Mouse (Mus musculus) A20 (cell line): ENCODE measurements around the gene Kpnb1.

ENCODE experiments used
- DNase-seq: peaks from one replicate; pipeline ENCODE4 v3.0.0-alpha.2; 2011; ENCODE audit warnings: low read depth, low spot score

Kpnb1 gene

DNA sequence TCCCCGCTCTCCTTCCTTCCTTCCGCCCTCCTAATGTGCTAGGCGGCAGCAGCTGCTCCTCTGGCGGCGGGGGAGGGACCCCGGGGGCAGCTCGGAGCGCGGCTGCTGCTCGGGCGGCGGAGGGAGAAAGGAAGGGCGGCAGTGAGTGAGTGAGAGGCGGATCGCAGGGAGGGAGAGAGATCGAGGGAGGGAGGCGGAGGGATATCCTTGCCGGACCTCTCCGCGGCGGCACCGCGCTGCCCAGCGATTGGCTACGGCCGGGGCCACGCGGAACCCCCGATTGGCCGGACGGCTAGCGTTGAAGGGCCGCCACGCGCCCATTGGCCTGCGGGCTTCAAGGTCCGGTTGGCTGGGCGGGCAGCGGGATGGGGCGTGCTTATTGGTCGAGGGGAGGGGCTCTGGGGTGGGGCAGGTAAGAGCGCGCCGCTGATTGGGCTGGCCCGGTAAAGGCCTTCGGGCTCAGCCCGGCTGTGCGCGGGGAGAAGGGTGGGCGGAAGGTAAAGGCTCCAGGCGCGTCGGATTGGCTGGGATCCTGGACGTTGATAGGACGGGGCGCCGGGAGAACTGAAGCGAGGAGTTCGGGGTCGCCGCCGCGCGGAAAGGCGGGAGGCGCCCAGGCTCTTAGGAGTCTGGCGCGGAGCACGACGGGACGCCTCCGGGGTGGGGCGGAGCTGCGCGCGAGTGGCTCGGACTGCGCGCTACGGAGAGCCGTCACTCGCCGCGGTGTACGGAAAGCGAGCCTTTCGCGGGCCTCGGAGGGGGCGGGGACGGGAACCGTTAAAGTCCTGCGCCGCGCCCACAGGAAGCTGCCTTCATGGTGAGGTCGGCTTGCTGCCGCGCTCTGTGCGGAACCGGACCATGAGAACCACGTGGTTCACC, at the start of gene Kpnb1:
TSS of gene Kpnb1 (minus strand) at position 118 of the 879 bp plus-strand sequence.
- DNase-seq: peak; percentile 100

DNA sequence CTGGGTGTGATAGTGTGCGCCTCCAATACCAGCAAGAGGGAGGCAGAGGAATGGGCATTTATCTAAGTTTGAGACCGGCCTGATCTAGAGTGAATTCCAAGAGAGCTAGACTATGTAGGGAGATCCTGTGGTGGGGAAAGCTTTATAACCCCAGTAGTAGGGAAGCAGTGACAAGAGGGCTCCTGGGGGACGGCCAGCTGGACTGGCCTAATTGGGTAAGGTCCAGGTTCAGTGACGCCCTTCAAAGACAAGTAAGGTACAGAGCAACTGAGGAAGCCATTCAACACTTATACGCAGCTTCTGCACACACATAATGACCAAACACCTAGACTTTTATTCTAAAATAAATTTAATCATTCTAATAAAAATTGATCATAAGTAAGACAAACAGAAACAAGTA, 44.8 kb upstream of the Kpnb1 start:
- DNase-seq: no peak

DNA sequence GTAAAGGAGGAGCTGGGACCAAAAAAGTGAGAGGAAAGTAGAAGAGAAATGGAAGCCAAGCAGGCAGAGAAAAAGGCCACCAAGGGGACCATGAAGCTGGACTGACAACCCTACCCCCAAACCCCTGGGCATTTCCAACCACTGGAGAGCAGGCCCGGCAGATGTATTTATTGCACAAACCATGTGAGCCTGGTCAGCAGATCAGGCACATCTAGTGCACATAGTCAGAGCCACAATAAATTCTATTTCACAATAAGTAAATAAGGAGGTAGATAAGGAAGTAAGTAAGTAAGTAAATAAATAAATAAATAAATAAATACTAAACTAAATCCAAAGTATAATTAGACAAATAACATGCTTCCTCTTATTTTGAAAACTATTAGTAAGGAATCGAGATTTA, 41.7 kb upstream of the Kpnb1 start:
- DNase-seq: no peak

DNA sequence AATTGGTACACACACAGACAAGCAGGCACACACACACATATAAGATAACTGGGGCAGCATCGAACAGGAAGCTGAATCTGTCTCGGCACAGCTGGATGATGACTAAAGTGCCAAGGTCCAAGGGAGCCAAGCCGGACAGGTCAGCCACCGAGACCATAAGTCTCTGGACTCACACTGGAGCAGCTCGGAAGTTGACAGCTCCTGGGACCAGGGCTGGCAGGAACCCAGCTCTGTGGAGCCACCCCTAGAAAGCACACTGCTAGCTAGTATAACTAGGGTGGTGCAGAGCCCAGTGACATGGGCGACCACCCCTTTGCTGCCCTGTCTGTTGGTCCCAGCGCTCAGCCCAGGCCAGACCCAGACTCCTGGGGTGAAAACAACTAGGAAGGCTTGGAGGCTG, 41.3 kb upstream of the Kpnb1 start:
- DNase-seq: no peak

DNA sequence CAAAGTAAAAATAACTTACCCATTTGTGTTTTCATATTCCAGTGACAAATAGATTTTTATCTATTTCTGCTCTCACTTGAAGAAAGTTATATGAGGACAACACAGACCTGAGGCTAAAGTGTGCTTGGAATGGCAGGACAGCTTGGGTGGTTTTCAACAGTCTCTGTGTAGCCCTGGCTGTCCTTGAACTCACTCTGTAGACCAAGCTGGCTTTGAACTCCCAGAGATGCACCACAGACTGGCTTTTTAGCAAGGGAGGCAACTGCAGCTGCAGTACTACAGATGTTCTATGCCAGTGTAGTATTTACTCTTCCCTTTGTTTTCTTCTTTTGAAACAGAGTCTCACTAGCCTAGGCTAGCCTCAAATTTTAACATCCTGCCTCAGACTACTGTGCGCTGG, 38.5 kb upstream of the Kpnb1 start:
- no peak for DNase-seq

DNA sequence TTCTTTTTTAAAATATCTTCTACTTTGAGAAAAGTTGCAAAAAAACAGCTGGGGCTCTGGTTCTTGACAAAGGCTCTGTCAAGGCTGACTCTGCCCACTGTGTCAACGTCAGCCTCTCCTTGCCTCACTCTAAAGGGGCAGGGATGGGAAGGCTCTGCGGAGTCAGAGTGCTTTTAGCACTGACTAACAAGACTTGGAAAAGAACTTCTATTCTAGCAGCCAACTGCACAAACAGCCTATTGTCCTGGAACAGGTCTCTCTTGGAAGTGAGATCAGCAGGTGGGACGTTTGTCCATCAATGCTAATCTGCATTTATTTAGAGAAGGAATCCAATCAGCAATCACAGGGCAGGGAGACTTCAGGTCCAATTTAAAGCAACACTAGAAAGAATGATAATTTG, 35.8 kb upstream of the Kpnb1 start:
- no peak for DNase-seq

DNA sequence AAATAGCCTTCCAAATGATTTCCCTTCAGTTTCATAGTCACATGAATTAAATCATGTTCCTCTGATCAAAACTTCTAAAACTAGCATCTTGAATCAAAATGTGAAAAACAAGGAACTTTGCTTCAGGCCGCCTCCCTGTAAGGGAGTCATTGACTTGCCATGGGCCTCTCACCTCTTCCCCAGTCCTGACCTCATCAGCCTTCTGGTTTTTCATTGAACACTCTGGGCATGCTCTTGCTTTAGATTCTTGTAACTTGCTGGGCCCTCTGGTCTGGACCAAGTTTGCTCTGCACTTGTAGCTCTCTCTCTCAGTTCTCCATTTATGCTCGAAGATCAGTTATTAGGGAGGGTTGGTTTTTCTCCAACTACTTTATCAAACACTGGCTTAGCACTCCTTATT, 33.9 kb upstream of the Kpnb1 start:
- DNase-seq: no peak

DNA sequence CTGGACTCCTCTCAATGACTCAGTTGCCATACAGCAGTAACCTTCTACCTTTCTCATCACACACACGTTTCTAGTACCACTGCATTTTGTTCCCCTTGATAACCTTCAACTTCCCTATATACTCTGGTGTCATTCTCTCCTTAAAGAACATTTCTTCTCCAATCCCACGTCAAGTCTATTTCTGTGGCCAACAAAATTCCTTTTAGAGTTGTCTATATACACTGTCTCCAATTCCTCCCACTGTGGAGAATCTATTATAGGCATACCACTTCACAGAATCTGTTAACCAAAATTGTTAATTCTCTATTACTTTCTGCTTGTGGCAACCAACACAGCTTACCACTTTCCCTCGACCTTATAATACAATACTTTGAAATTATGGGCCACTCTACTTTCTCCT, 32.5 kb upstream of the Kpnb1 start:
- DNase-seq: no peak

DNA sequence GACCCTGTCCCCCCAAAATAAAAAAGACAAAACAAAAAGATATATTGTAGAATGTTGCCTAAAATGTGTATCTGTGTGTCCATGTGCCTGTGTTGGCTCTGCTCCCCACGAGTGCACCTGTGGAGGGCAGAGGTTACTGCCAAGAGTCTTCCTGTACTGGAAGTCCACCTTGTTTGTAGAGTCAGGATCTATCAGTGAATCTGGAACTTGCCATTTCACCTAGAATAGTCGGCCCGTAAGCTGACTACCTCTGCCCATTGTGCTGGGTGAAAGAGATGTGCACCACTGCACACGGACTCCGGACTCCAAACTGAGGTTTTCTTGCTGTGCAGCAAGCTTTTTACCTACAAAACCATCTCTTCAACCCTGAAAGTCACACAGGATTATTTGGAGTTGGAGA, 26.7 kb upstream of the Kpnb1 start:
- DNase-seq: no peak

DNA sequence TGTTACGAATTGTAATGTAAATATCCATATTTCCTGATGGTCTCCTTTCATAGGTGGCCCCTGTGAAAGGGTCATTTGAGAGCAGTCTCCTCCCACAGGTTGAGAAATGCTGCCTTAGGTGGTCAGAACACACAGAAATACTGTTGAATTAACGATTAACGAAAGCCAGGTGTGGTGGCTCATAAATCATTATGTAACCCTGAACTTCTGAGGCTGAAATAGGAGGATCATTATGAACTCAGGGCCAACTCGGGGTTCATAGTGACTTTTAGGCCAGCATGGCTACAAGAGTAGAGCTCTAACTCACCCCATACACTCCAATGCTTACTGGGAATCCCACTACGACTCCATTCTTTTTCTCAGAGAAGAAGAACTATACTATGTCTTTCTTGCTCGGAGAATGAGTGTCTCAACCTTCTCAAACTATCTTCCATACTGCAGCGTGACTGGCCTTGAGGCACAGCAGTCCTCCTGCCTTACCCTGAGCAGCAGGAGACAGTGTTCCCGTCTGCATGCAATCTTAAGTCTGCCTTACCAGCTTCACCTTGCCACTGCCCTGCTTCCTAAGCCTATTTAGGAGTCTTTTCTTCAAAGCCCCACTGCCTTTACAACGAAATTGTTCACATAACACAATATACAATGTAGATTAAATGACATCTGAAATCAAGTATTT, 23.2 kb upstream of the Kpnb1 start:
- DNase-seq: no peak

DNA sequence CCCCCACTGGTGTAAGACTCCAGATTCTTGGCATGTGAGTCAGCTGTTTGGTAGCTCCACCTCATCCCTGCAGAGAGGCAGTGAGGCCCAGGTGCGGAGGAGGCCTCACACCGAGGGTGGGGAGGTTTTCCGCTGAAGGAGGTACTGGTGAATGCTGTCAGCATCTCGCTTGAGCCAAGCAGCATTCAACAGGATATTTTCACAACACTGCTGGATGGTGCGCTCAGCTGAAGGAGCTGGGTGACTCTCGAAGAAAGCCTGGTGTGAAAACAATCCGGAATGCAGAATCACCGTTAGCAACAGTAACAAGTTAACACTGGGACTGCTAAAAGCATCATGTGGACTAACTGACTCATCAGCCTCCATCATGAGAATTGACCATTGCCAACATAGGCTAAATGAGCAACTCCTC, 19.3 kb upstream of the Kpnb1 start:
- no peak for DNase-seq

DNA sequence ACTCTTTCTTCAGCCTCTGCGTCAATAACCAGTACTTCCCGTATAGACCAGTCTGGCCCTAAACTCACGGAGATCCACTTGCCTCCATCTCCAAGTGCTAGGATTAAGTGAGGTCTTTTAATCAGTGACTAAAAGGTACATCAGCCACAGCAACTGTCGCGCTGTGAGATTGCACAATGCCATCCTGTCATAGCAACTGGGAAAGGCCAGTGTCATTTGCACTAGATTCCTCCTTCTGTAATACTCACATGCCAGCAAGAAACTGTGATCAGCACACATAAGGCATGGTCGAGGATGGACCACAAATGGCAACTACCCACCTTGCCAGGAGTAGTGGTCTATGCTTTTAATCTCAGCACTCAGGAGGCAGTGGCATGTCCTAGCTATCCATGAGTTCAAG, 11.8 kb upstream of the Kpnb1 start:
- DNase-seq: no peak

DNA sequence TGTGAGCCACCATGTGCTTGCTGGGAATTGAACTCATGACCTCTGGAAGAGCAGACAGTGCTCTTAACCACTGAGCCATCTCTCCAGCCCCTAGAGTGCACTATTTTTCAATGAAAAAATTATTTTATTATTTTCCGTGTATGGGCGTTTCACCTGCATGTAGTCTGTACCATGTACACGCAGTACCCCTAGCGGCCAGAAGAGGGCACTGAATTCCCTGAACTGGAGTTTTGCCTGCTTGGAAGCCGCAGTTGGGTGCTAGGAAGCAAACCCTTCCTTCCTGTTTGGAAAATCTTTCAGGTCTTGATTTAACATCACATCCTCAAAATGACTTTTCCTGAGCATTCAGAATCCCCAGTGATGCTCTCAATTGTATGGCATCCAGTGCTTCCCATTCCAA, 10.9 kb upstream of the Kpnb1 start:
- peak; percentile 61 for DNase-seq

DNA sequence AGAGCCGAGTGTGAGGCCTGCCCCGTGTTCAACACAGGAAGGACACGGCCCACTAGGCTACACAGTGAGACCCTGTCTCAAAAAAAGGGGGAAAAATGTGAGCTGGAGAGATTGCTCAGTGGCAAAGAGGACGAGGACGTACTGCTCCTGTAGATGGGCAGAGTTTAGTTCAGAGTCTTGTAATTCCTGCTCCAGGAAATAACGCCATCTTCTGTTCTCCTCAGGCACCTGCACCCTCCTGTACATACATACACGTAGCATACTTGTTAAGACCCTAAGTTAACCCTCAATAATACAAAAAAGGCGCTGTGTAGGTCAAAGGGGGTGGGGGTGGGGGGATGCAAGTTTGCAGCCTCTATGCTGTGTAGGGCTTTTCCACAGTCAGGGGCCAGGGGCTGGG, 9.3 kb upstream of the Kpnb1 start:
- DNase-seq: no peak

DNA sequence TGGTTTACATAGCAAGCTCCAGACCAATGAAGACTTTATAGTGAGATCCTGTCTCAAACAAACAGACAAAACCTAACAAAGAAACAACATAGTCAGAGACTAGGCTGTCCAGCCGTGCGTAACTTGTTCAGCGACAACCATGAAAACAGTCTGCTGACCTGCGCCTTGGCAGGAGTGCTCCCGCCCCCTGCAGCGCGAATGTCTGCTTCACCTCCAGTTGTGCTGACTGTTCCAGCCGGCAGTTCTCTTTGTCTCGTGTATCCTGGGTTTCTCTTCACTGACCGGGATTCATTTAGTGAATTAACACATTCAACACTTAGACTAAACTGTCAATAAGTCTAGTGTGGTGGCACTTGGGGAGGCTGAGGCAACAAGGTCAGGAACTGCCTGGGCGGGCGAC, 8.9 kb upstream of the Kpnb1 start:
- no peak for DNase-seq

DNA sequence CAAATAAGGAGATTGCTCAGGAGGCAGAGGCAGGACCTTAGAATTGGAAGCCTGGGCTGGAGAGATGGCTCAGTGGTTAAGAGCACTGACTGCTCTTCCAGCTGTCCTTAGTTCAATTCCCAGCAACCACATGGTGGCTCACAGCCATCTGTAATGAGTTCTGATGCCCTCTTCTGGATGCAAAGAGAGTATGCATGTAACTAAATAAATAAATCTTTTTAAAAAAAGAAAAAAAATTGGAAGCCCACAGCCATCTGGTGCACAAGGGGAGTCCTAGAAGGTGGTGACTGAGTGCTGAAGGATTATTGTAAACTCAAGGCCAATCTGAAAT, 4.9 kb upstream of the Kpnb1 start:
- peak; percentile 55 for DNase-seq

DNA sequence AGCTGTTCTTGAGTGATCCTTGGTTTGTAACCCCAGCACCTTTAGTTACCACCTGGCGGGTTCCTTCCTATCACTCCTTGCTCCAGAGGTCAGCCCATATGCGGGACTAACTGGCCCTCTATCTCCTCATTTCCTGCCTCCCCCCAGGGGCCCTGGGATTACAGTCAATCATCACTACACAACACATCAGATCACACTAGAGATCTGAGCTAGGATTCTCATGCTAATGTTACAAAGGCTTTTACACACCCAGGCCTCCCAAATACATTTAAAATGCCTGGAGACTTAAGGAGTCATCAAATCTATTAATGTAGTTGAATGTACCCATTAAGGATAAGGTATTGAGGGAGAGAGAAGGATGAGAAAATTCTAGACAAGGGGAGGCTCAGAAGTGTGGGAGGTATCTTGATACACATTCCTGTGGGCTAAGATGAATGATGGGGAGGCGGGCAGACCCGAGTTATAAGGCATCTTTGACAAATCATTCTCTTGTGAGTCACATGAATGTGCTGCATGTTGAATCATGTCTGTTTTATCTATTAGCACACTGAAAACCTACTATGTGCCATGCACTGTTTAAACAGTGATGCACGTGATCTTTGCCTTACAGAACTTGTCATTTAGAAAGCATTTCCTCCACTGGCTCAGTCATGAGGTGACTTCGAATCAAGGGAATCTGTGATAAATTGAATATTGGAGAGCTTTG, 4.4 kb upstream of the Kpnb1 start:
- peak; percentile 27 for DNase-seq

DNA sequence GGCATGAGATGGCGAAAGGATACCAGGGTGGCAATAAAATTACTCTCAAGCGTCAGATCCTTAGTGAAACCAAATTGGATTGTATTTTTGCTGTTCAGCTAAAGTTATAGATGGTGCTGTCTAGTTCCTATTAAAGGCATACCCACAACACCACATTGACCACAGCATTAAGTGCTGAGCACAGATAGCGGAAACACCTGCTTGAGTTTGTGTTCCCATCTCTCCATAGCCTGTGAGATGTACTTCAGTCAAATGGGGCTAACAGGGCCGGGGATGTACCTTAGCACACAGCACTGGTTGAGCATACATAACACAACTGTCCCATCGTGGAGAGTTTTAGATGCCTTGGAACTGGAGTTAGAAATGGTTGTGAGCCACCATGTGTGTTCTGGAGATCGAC, 3.3 kb upstream of the Kpnb1 start:
- peak; percentile 90 for DNase-seq

DNA sequence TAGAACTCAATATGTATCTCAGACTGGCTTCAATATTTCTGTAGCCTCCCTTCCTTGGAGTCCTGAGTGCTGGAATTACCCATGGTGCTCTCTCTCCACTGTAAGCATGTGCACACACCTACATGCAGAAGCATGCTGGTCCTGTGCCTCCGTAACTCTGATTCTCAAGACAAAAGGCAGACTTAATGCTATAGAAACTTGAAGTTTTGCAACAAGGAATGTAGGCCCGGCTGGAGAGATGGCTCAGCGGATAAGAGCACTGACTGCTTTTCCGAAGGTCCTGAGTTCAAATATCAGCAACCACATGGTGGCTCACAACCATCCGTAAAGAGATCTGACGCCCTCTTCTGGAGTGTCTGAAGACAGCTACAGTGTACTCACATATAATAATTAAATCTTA, 2.0 kb upstream of the Kpnb1 start:
- DNase-seq: peak; percentile 67

DNA sequence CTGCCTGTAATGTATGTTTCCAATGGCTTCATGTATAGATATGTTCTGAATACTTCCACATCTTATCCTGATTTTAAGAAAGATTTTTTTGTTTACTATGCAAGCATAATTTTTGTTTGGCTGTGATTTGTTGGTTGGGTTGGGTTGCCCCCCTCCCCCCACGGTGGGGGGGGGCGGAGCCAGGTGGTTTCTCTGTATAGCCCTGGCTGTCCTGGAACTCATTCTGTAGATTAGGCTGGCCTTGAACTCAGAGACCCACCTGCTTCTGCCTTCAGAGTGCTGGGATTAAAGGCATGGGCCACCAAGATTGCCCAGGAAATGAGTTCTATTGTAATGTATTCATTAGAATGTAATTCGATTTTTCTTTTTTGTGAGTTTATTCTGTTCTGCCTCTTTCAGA, 1.6 kb upstream of the Kpnb1 start:
- DNase-seq: peak; percentile 82

DNA sequence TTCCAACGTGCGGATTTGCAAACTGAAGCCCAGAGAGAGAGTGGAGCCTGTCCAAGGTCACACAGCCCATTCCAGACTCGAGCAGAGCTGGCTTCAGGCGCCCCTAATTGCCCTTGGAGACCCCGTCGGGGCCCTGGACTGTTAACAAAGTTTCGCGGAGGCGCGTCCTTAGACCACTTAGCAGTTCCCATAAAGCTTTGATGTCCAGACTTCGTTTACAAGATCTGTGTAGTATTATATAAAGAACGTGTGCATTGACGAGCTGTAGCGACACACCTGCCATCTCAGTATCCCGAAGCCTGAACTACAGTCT, 918 bp upstream of the Kpnb1 start:
- no peak for DNase-seq

DNA sequence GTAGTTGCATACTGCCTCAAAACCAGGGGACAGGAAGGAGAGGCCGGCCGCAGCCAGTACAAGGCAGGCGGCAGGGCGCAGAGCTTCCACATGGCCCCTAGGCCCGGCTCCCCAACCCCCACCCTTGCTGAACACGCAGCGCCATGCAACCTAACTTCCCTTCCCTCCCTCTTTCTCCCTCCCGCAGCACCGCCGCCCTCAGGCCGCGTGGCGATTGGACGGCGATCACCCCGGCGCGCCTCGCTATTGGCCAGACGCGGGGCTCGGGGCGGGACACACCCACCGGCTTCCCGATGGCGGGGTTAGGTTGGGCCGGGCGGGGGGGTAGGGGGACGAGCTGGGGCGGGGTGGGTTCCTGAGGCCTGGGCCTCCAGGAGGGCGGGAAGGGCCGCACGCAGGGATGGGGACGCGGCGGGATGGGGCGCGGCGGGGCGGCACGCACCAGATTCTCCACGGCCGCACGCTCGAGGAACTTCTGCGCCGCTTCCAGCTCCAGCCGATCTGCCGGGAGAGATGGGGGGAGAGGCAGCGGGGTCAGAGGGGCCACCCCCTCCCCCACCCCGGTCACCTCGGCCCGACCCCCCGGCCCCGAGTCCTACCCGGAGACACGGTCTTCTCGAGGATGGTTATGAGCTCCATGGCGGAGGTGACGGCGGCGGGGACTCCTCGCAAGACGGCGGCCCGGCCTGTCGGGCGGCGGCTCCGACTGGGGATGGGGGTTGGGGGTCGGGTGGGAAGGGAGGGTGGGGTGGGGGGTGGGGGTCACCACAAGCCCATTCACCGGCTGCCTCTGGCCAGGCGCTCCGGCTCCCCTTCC, 526 bp downstream of the Kpnb1 start:
- DNase-seq: peak; percentile 97
